Mouse (Mus musculus): Measurements from ENCODE around the gene Mta3. TPM values are rescaled to one million over a fixed set of nuclear protein-coding genes. Genes with fewer than 3 reads are reported as not detected.

Mta3 gene
- polyA plus RNA-seq, 1 experiment from 2014 or later = 44.6 TPM

DNA sequence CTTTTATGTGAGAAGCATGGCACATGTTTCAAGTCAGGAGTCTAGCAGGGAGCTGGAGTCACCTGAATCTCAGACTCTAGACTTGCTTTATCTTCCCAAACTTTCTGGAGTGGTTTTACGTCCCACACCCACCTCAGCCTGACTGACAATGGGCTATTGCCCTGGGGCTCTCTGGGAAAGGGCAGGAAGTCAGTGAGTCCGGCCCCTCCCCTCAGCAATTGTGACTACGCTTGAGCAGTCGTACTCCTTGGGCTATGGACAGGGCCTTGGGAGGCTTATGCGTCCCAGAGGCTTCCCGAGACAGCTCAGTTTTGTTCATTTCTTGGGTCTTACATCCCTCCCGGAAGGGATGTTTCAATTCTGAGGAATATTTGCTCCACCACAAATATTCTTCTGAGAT is 159.4 kb downstream of the Mta3 start:
- WGBS = 77% methylated on average over 7 of the region's 7 CpGs
- H3K4me2 ChIP-seq (ENCODE audit: low read depth, severe bottlenecking) = no peak overlapping the region
- H3K4me3 ChIP-seq (ENCODE audit: low read depth, low read length) = no peak overlapping the region
- ATAC-seq (ENCODE audit: insufficient number of reproducible peaks, low FRiP score, low TSS enrichment, low read depth) (no peak), DNase-seq (ENCODE audit: low spot score) (no peak)
- H3K27me3 ChIP-seq (ENCODE audit: control insufficient read depth, insufficient read depth, low read length) = no peaks in the 10 kb centered on the region
- H3K36me3 ChIP-seq (ENCODE audit: control insufficient read depth, insufficient read depth, low read length) = no peaks in the 10 kb centered on the region
- no peaks in the 10 kb centered on the region for H3K4me1 ChIP-seq (ENCODE audit: control insufficient read depth, insufficient read depth, low read length)
- no peak overlapping the region for H3K9ac ChIP-seq (ENCODE audit: low read length)
- H3K27ac ChIP-seq (replicated peaks; ENCODE audit: low read depth, low read length) = no peak overlapping the region
- H3K9me3 ChIP-seq (ENCODE audit: control insufficient read depth, low read length) = no peaks in the 10 kb centered on the region

GRCm38 (mm10) chr17:83866582-83866981 is 160.6 kb downstream of the Mta3 start:
- Histone ChIP-seq H3K27ac (replicated peaks; ENCODE audit: low read depth, low read length) (no peak overlapping the region), H3K4me1 (ENCODE audit: control insufficient read depth, insufficient read depth, low read length) (no peaks in the 10 kb centered on the region), H3K9ac (ENCODE audit: low read length) (no peak overlapping the region), H3K27me3 (ENCODE audit: control insufficient read depth, insufficient read depth, low read length) (no peaks in the 10 kb centered on the region), H3K9me3 (ENCODE audit: control insufficient read depth, low read length) (no peaks in the 10 kb centered on the region), H3K4me3 (ENCODE audit: low read depth, low read length) (no peak overlapping the region), H3K36me3 (ENCODE audit: control insufficient read depth, insufficient read depth, low read length) (no peaks in the 10 kb centered on the region), H3K4me2 (ENCODE audit: low read depth, severe bottlenecking) (no peak overlapping the region)
- DNase-seq (ENCODE audit: low spot score) (peak; percentile 84), ATAC-seq (ENCODE audit: insufficient number of reproducible peaks, low FRiP score, low TSS enrichment, low read depth) (no peak; the same call in 1 of the 2 replicates)
- WGBS = 22% methylated on average over 10 of the region's 10 CpGs

DNA sequence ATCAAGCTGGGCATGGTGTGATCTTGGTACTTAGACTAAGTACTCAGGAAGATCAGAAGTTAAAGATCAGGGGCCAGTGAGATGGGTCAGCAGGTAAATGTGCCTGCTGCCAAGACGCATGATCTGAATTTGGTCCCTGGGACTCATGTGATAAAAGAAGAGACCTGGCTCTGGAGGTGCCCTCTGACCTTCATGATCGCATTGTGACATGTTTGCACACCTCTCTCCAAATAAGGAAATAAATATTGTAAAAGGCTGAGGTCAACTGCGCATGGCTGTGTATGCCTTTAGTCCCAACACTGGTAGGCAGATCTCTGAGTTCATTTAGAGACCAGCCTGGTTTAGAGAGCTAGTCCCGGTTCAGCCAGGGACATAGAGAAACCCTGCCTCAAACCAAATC is 164.4 kb downstream of the Mta3 start:
- Histone ChIP-seq H3K36me3 (ENCODE audit: control insufficient read depth, insufficient read depth, low read length) (no peaks in the 10 kb centered on the region), H3K9me3 (ENCODE audit: control insufficient read depth, low read length) (peaks cover 2% of the 10 kb centered on the region; the same call in 1 of the 2 replicates), H3K9ac (ENCODE audit: low read length) (no peak overlapping the region), H3K27ac (replicated peaks; ENCODE audit: low read depth, low read length) (no peak overlapping the region), H3K4me2 (ENCODE audit: low read depth, severe bottlenecking) (no peak overlapping the region), H3K27me3 (ENCODE audit: control insufficient read depth, insufficient read depth, low read length) (no peaks in the 10 kb centered on the region), H3K4me1 (ENCODE audit: control insufficient read depth, insufficient read depth, low read length) (0 out of 2 replicates have a peak, but pooled peaks cover 2% of the 10 kb centered on the region), H3K4me3 (ENCODE audit: low read depth, low read length) (no peak overlapping the region)
- ATAC-seq (ENCODE audit: insufficient number of reproducible peaks, low FRiP score, low TSS enrichment, low read depth) (no peak), DNase-seq (ENCODE audit: low spot score) (no peak)
- 90% methylated on average over 4 of the region's 4 CpGs for WGBS

Other genes starting within 250 kb of the Mta3 start
- gene Cox7a2l, start 188.8 kb upstream of the Mta3 start, polyA plus RNA-seq (2014; fragmentation: Nextera tagmentation; extraction: Ambion mirVana) = 136 and 139 TPM in 2 replicates
- not detected in 2 replicates for gene Kcng3, start 74.3 kb upstream of the Mta3 start, polyA plus RNA-seq (2014; fragmentation: Nextera tagmentation; extraction: Ambion mirVana)
- 0.43 and 0.91 TPM in 2 replicates for gene Haao, start 141.8 kb downstream of the Mta3 start, polyA plus RNA-seq (2014; fragmentation: Nextera tagmentation; extraction: Ambion mirVana)

Data from limb, embryonic 11.5 days (tissue).